Mouse (Mus musculus) MEL (cell line): ENCODE data around the gene Nectin2. TPM values are rescaled to one million over a fixed set of nuclear protein-coding genes. Genes with fewer than 3 reads are reported as not detected.

Experiments
- DNase-seq: peaks from one replicate; pipeline ENCODE4 v3.0.0; 2011; ENCODE audit warnings: low read depth, low spot score
- H3K27ac ChIP-seq: 2 replicates; pipeline ENCODE4 v1.5.1; 2012; ENCODE audit warnings: low read depth, mild to moderate bottlenecking, control low read depth, low read length, moderate library complexity; ENCODE audit not compliant: control insufficient read depth
- H3K27me3 ChIP-seq, 2 experiments: fragments of 150-350 bp in 1 of 2; sonication (generic) in 1 of 2; 2 replicates each; pipeline ENCODE4 v1.6.1; 2012; ENCODE audit warnings: low read length in 2 of 2, mild to moderate bottlenecking in 2 of 2, improper control_type of control experiment in 1 of 2, moderate library complexity in 1 of 2; ENCODE audit not compliant: insufficient read depth in 2 of 2, control insufficient read depth in 1 of 2
- H3K36me3 ChIP-seq, 2 experiments: 2 replicates each; pipeline ENCODE4 v1.6.1; 2012 to 2014; ENCODE audit warnings: low read length in 2 of 2, improper control_type of control experiment in 1 of 2, inconsistent platforms in 1 of 2, mild to moderate bottlenecking in 1 of 2; ENCODE audit not compliant: insufficient read depth in 2 of 2, control insufficient read depth in 1 of 2
- H3K4me1 ChIP-seq, 2 experiments: fragments of 150-350 bp in 1 of 2; sonication (generic) in 1 of 2; 2 replicates each; pipeline ENCODE4 v1.6.1; 2012; ENCODE audit warnings: low read length in 2 of 2, improper control_type of control experiment in 1 of 2, mild to moderate bottlenecking in 1 of 2; ENCODE audit not compliant: insufficient read depth in 2 of 2, control insufficient read depth in 1 of 2
- H3K4me3 ChIP-seq, 2 experiments: fragments of 150-350 bp in 1 of 2; sonication (generic) in 1 of 2; 2 replicates each; pipeline ENCODE4 v1.5.1; 2012; ENCODE audit warnings: low read depth in 2 of 2, low read length in 2 of 2, mild to moderate bottlenecking in 2 of 2, moderate library complexity in 2 of 2, control low read depth in 1 of 2, improper control_type of control experiment in 1 of 2; ENCODE audit not compliant: control insufficient read depth in 1 of 2, insufficient read depth in 1 of 2
- H3K79me2 ChIP-seq: 2 replicates; pipeline ENCODE4 v1.6.1; 2012; ENCODE audit warnings: mild to moderate bottlenecking, low read length, moderate library complexity; ENCODE audit not compliant: control insufficient read depth, poor library complexity, insufficient read depth
- H3K9ac ChIP-seq: 2 replicates; pipeline ENCODE4 v1.6.1; 2012; ENCODE audit warnings: low read depth, mild to moderate bottlenecking, control low read depth, low read length, moderate library complexity; ENCODE audit not compliant: control insufficient read depth, poor library complexity, severe bottlenecking
- H3K9me3 ChIP-seq: fragments of 150-350 bp; sonication (generic); replicated peaks from 2 replicates; pipeline ENCODE4 v1.6.1; 2012; ENCODE audit warnings: mild to moderate bottlenecking, low read length, improper control_type of control experiment, moderate library complexity; ENCODE audit not compliant: insufficient read depth
- CHD2 ChIP-seq: IDR thresholded peaks from 2 replicates; pipeline ENCODE4 v1.6.1; 2011; ENCODE audit warnings: low read length, improper control_type of control experiment
- CTCF ChIP-seq, 3 experiments: IDR thresholded peaks in 2 of 3; conservative IDR thresholded peaks in 1 of 3; 2 replicates each; pipeline ENCODE4 v1.5.1; 2011 to 2012; ENCODE audit warnings: low read length in 3 of 3, low read depth in 2 of 3, mild to moderate bottlenecking in 2 of 3, improper control_type of control experiment in 1 of 3, inconsistent platforms in 1 of 3, mixed read lengths in 1 of 3, moderate library complexity in 1 of 3; ENCODE audit not compliant: control insufficient read depth in 1 of 3, insufficient read depth in 1 of 3, poor library complexity in 1 of 3, severe bottlenecking in 1 of 3
- E2F4 ChIP-seq: IDR thresholded peaks from 2 replicates; pipeline ENCODE4 v1.6.1; 2011; ENCODE audit warnings: low read depth, low read length, improper control_type of control experiment, borderline replicate concordance
- ELF1 ChIP-seq: IDR thresholded peaks from 2 replicates; pipeline ENCODE4 v1.6.1; 2014; ENCODE audit warnings: low read depth, mild to moderate bottlenecking, inconsistent platforms, low read length, improper control_type of control experiment, moderate library complexity
- JUND ChIP-seq: IDR thresholded peaks from 2 replicates; pipeline ENCODE4 v1.6.1; 2011; ENCODE audit warnings: low read depth, mild to moderate bottlenecking, improper control_type of control experiment, low read length
- KAT2A ChIP-seq: conservative IDR thresholded peaks from 2 replicates; pipeline ENCODE4 v1.6.1; 2012; ENCODE audit warnings: low read depth, low read length, improper control_type of control experiment, inconsistent platforms
- MAX ChIP-seq: IDR thresholded peaks from 2 replicates; pipeline ENCODE4 v1.6.1; 2011; ENCODE audit warnings: low read length, improper control_type of control experiment
- MYB ChIP-seq: IDR thresholded peaks from 2 replicates; pipeline ENCODE4 v1.6.1; 2011; ENCODE audit warnings: mild to moderate bottlenecking, low read depth, low read length, improper control_type of control experiment
- RAD21 ChIP-seq: IDR thresholded peaks from 2 replicates; pipeline ENCODE4 v1.6.1; 2011; ENCODE audit warnings: mild to moderate bottlenecking, low read depth, low read length, improper control_type of control experiment
- RCOR1 ChIP-seq: IDR thresholded peaks from 2 replicates; pipeline ENCODE4 v1.6.1; 2012; ENCODE audit warnings: low read depth, mild to moderate bottlenecking, inconsistent platforms, low read length, improper control_type of control experiment
- SMC3 ChIP-seq: IDR thresholded peaks from 2 replicates; pipeline ENCODE4 v1.6.1; 2011; ENCODE audit warnings: low read depth, low read length, improper control_type of control experiment
- ZC3H11A ChIP-seq: IDR thresholded peaks from 2 replicates; pipeline ENCODE4 v1.6.1; 2012; ENCODE audit warnings: low read depth, mild to moderate bottlenecking, inconsistent platforms, low read length, improper control_type of control experiment
- ZNF384 ChIP-seq: IDR thresholded peaks from 2 replicates; pipeline ENCODE4 v1.6.1; 2012; ENCODE audit warnings: low read depth, mild to moderate bottlenecking, inconsistent platforms, low read length, improper control_type of control experiment
- polyA plus RNA-seq, 2 experiments: library from polyadenylated mRNA; stranded (reverse) in 1 of 2; unstranded in 1 of 2; fragments of >175 nt in 1 of 2; fragments of >200 nt in 1 of 2; gene quantifications; 2 replicates each; pipeline versions ENCODE4 v1.2.1 to v1.2.4; 2012; ENCODE audit warnings: low replicate concordance in 2 of 2, low read depth in 1 of 2; ENCODE audit not compliant: insufficient read length in 2 of 2, insufficient read depth in 1 of 2, missing spikeins in 1 of 2
- total RNA-seq: library from RNA; depleted of rRNA; stranded (reverse); fragments of 300-350 nt; gene quantifications from 2 replicates; pipeline ENCODE4 v1.2.3, GENCODE M21; 2012

The Nectin2 gene
- total and polyA plus RNA-seq, 3 experiments: 6.9 to 25.6 TPM; not detected in 1

DNA sequence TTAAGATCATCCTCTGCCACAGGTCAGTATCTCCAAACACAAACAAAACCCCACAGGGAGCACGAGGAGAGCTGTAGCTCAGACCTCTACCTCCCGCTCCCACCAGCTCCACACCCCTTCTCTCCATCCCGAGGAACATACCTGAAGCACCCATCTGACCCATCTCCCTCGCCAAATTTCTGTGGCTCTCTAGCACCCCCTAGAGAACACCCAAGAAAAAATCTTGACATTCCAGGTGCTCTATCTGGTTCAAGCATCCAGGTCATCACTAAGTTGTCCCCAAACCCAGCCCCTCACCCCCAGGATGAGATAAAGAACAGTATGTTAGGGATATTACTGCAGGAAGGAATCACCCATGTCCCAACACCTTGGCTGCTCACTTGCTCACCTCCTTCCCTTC is 37.1 kb downstream of the Nectin2 start:
- peaks cover 8 to 14% of the 10 kb centered on the region in 2 experiments for H3K36me3 ChIP-seq

DNA sequence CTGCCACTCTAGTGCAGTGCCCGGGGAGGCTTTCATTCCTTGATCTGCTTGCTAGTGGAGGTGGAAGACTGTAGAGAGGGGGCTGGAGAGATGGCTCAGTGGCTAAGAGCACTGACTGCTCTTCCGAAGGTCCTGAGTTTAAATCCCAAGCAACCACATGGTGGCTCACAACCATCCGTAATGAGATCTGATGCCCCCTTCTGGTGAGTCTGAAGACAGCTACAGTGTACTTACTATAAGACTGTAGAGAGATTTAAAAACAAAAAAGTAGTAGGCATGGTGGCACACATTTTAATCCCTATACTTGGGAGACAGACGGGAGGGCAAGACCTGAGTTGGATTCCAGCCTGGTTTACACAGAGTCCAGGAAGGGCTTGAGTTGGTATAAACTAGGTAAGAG is 37.9 kb downstream of the Nectin2 start:
- Histone ChIP-seq H3K36me3 (peaks cover 9 to 14% of the 10 kb centered on the region in 2 experiments), H3K4me3 (no peak overlapping the region), H3K27me3 (no peaks in the 10 kb centered on the region), H3K27ac (no peak overlapping the region), H3K79me2 (peaks cover 20% of the 10 kb centered on the region), H3K4me1 (peaks cover 0 to 18% of the 10 kb centered on the region in 2 experiments; a peak in 2 of 4 replicates), H3K9ac (no peak overlapping the region), H3K9me3 (no peaks in the 10 kb centered on the region)
- DNase-seq: peak; percentile 51
- TF ChIP-seq ZC3H11A (peak; percentile 16; the same call in 1 of the 2 replicates), MYB (no peak), CTCF (IDR thresholded peaks at IDR 0.05 in 2 of 3, conservative IDR thresholded peaks at IDR 0.05 in 1 of 3; ENCODE audit: control insufficient read depth in 1 of 3, insufficient read depth in 1 of 3, low read depth in 2 of 3, low read length in 3 of 3, poor library complexity in 1 of 3, severe bottlenecking in 1 of 3) (peak; percentile 19 to 62 (median 42); a peak in 4 of 6 replicates), SMC3 (peak; percentile 60)
- TF ChIP-seq, all 39 proteins: peak for 3

More for the DNA sequence above, 37.1 kb downstream of the Nectin2 start:
- H3K27me3 ChIP-seq: no peaks in the 10 kb centered on the region
- TF ChIP-seq CTCF (IDR thresholded peaks at IDR 0.05 in 2 of 3, conservative IDR thresholded peaks at IDR 0.05 in 1 of 3; ENCODE audit: control insufficient read depth in 1 of 3, insufficient read depth in 1 of 3, low read depth in 2 of 3, low read length in 3 of 3, poor library complexity in 1 of 3, severe bottlenecking in 1 of 3): peak; percentile 36 to 62 (median 56)
- TF ChIP-seq RAD21: peak; percentile 20; the same call in 1 of the 2 replicates
- TF ChIP-seq ZNF384: no peak
- TF ChIP-seq, all 39 proteins: peak for 2
- Histone ChIP-seq H3K4me3 (no peak overlapping the region), H3K9ac (no peak overlapping the region), H3K4me1 (peaks cover 0 to 19% of the 10 kb centered on the region in 2 experiments; a peak in 2 of 4 replicates), H3K9me3 (no peaks in the 10 kb centered on the region), H3K27ac (no peak overlapping the region), H3K79me2 (peaks cover 20% of the 10 kb centered on the region)
- DNase-seq: peak; percentile 55

DNA sequence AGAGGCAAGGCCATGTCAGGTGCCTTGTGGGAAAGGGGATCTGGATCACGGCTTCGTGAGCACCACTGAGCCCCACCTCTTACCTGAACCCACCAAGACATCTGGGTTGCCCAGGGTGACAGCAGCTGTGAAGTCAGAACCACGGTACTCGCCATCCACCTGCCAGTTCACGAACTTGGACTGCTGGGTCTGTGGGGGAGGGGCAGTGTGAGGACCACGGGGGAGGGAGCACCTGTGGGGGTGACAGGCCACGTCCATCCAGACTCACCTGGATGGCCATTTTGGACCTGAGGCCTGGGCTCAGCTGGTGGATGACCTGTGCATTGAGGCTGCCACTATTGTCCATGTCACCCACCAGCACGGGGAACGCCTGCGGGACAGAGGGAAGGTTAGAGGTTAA is 39.6 kb downstream of the Nectin2 start:
- no peak overlapping the region for H3K9ac ChIP-seq
- no peaks in the 10 kb centered on the region for H3K9me3 ChIP-seq
- H3K4me1 ChIP-seq: peaks cover 0 to 9% of the 10 kb centered on the region in 2 experiments; a peak in 1 of 4 replicates
- peaks cover 11 to 13% of the 10 kb centered on the region in 2 experiments for H3K36me3 ChIP-seq
- no peak for TF ChIP-seq E2F4
- no peak for TF ChIP-seq CHD2
- TF ChIP-seq KAT2A: no peak
- TF ChIP-seq ELF1: no peak
- TF ChIP-seq MAX: no peak
- TF ChIP-seq JUND: no peak
- no peak for TF ChIP-seq RCOR1
- no peak overlapping the region for H3K27ac ChIP-seq
- no peak for DNase-seq
- H3K27me3 ChIP-seq: no peaks in the 10 kb centered on the region
- no peak overlapping the region for H3K4me3 ChIP-seq
- H3K79me2 ChIP-seq: peaks cover 20% of the 10 kb centered on the region
